Mouse (Mus musculus) cerebellum, adult 2 months (tissue): ENCODE measurements around the gene Cxcl5.

Experiments
- CTCF ChIP-seq: fragments of 200-500 bp; IDR thresholded peaks from 2 replicates; pipeline ENCODE4 v1.5.1; 2011; ENCODE audit warnings: low read depth, mild to moderate bottlenecking, control low read depth, low read length, moderate library complexity, borderline replicate concordance; ENCODE audit not compliant: insufficient read depth
- POLR2A ChIP-seq: fragments of 200-500 bp; IDR thresholded peaks from 2 replicates; pipeline ENCODE4 v1.6.1; 2011; ENCODE audit warnings: low read length, control low read depth, borderline replicate concordance; ENCODE audit not compliant: insufficient read depth

DNA sequence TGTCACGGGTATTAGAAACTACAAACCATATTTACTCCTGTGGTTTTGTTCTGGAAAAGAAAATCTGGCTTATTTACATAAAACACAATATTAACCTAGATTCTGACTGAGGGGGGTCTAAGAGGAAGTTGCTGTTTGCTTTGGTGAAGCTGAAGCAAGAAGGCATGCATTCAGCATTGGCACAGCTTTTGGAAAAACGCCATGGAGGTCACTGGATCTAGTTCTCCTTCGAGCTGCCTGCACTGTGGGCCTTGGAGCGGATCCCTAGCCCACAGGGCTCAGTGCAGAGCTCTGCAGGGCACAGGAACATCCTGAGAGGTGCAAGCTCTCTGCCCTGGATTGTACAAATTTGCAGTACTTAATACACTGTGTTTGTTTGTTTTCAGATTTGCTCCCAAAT is 27.7 kb upstream of the Cxcl5 start:
- TF ChIP-seq POLR2A (no peak), CTCF (no peak)
